Mouse (Mus musculus) heart, adult 2 months (tissue): Measurements from ENCODE around the gene Cpped1.

Source experiments
- CTCF ChIP-seq: fragments of 200-600 bp; IDR thresholded peaks from 2 replicates; pipeline ENCODE4 v1.8.1; 2022; ENCODE audit warnings: antibody characterized with exemption, mild to moderate bottlenecking, moderate library complexity
- POLR2A ChIP-seq: fragments of 200-500 bp; IDR thresholded peaks from 2 replicates; pipeline ENCODE4 v1.6.1; 2011; ENCODE audit warnings: mild to moderate bottlenecking, low read depth, low read length, control low read depth; ENCODE audit not compliant: insufficient read depth

DNA sequence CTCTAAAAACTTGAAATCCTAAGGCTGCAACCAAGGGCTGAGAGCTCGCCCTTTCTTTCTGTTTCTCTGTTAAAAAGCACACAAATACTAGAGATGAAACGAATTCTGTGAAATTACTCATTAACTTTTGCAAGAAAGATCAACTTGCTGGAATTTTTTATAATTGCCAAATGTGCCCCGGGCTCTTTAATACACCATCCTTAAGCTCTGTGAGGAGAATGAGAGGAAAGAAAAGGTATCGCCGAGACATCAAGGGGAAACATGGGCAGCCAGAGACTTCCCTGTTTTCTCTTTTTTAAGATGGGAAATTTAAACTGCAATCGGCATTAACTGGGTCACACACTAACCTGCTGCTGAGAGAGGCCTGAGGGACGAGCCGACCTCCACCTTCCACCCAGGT is 84.9 kb downstream of the Cpped1 start:
- TF ChIP-seq POLR2A = no peak
- no peak for TF ChIP-seq CTCF
